Mouse (Mus musculus): ENCODE measurements around the gene Cherp. TPM values are rescaled to one million over a fixed set of nuclear protein-coding genes. Genes with fewer than 3 reads are reported as not detected.

Cherp gene
- 33.5 and 35.7 TPM in 2 replicates for polyA plus RNA-seq (2012; rRNA removed)

DNA sequence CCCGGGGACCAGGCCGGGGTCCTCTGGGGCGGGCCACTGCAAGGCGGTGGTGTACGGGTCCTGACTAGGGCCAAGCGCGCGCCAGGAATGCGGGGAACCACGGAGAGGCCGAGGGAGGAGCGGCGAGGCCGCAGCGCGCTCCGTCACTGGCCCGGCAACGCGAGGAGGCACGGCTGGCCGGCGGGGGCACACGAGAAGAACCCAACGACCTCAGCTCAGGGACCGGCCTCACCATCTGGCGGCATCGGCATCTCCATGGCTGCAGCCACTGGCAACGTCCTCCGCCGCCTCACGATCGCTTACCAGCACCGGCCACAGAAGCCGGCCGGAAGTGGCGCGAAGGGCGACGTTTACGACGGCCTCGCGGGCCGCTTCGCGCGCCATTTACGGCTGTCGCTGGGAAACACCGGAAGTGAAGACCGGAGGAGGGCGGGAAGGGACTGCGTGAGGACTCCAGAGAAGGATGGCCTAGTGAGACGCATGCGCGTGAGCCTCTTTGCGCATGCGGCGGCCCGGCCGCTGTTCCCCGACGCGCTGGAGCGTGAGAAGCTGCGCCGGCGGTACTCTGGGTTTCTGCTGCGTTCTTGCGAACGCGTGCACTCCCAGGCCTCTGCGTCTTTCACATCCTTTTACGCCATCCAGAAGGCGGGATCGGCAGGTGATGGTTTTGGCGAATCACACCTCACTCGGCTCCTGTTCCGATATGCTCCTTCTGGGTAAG lies at the start of gene Cherp:
Gene Cherp, minus strand, starts transcription at position 401 of the 721 bp plus-strand sequence.
- WGBS = under 1% methylated on average over 80 of the region's 80 CpGs
- Histone ChIP-seq H3K27me3 (replicated peaks; ENCODE audit: control insufficient read depth, insufficient read depth, low read length) (no peaks in the 10 kb centered on the region), H3K27ac (ENCODE audit: insufficient read depth, low read depth, low read length) (peak within 1 kb of the TSS; percentile 77), H3K36me3 (ENCODE audit: control insufficient read depth, insufficient read depth, low read length) (peaks cover under 1% of the 10 kb centered on the region; the same call in 1 of the 2 replicates), H3K4me3 (ENCODE audit: insufficient read depth, low read depth, low read length) (peak within 1 kb of the TSS; percentile 84), H3K4me1 (ENCODE audit: control insufficient read depth, insufficient read depth, low read length) (peaks cover 7% of the 10 kb centered on the region; the same call in 1 of the 2 replicates)
- TF ChIP-seq CTCF (conservative IDR thresholded peaks at IDR 0.05; ENCODE audit: insufficient read depth, insufficient read length, low read depth, low read length) = no peak
- TF ChIP-seq POLR2A (IDR thresholded peaks at IDR 0.05; ENCODE audit: low read depth, low read length) = peak; percentile 84
- DNase-seq = peak; percentile 99

DNA sequence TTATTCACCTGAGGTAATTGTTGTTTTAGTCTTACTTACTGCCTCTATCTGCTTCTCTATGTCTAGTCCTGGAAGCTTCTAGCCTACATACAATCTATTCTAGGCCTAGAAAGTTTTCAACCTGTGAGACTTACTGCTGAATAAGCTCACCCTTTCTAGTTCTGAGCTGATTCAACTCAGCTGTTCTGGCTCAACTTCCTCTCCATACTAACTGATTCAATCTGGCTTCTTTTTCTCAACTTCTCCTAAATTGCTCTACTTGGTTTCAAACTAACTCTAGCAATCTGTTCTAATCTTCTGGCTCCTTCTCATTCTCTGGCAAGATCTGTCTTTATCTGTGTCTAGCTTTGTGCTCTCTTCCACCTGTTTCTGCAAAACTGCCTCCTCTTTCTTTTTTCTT lies 46.9 kb upstream of the Cherp start:
- Histone ChIP-seq H3K4me1 (ENCODE audit: control insufficient read depth, insufficient read depth, low read length) (no peaks in the 10 kb centered on the region; the same call in 1 of the 2 replicates), H3K27me3 (replicated peaks; ENCODE audit: control insufficient read depth, insufficient read depth, low read length) (no peaks in the 10 kb centered on the region), H3K36me3 (ENCODE audit: control insufficient read depth, insufficient read depth, low read length) (no peaks in the 10 kb centered on the region), H3K27ac (ENCODE audit: insufficient read depth, low read depth, low read length) (no peak overlapping the region), H3K4me3 (ENCODE audit: insufficient read depth, low read depth, low read length) (no peak overlapping the region)
- TF ChIP-seq POLR2A (IDR thresholded peaks at IDR 0.05; ENCODE audit: low read depth, low read length) (no peak), CTCF (conservative IDR thresholded peaks at IDR 0.05; ENCODE audit: insufficient read depth, insufficient read length, low read depth, low read length) (no peak)
- DNase-seq = no peak

- Histone ChIP-seq H3K36me3 (ENCODE audit: control insufficient read depth, insufficient read depth, low read length) (no peaks in the 10 kb centered on the region), H3K27me3 (replicated peaks; ENCODE audit: control insufficient read depth, insufficient read depth, low read length) (no peaks in the 10 kb centered on the region), H3K4me1 (ENCODE audit: control insufficient read depth, insufficient read depth, low read length) (no peaks in the 10 kb centered on the region; the same call in 1 of the 2 replicates), H3K27ac (ENCODE audit: insufficient read depth, low read depth, low read length) (no peak overlapping the region), H3K4me3 (ENCODE audit: insufficient read depth, low read depth, low read length) (no peak overlapping the region)
- WGBS = 77% methylated on average over 7 of the region's 7 CpGs
- TF ChIP-seq POLR2A (IDR thresholded peaks at IDR 0.05; ENCODE audit: low read depth, low read length) (no peak), CTCF (conservative IDR thresholded peaks at IDR 0.05; ENCODE audit: insufficient read depth, insufficient read length, low read depth, low read length) (no peak)
- DNase-seq = no peak
Measured at GRCm38 (mm10) chr8:72517421-72517988, 42.5 kb upstream of the Cherp start.

- DNase-seq = no peak
- H3K4me3 ChIP-seq (ENCODE audit: insufficient read depth, low read depth, low read length) = no peak overlapping the region
- TF ChIP-seq POLR2A (IDR thresholded peaks at IDR 0.05; ENCODE audit: low read depth, low read length) (no peak), CTCF (conservative IDR thresholded peaks at IDR 0.05; ENCODE audit: insufficient read depth, insufficient read length, low read depth, low read length) (no peak)
- no peaks in the 10 kb centered on the region for H3K36me3 ChIP-seq (ENCODE audit: control insufficient read depth, insufficient read depth, low read length)
- WGBS = 78% methylated on average over 1 of the region's 1 CpGs
- peaks cover 4% of the 10 kb centered on the region; the same call in 1 of the 2 replicates for H3K4me1 ChIP-seq (ENCODE audit: control insufficient read depth, insufficient read depth, low read length)
- H3K27ac ChIP-seq (ENCODE audit: insufficient read depth, low read depth, low read length) = no peak overlapping the region
- no peaks in the 10 kb centered on the region for H3K27me3 ChIP-seq (replicated peaks; ENCODE audit: control insufficient read depth, insufficient read depth, low read length)
Measured at GRCm38 (mm10) chr8:72513158-72513557, 38.1 kb upstream of the Cherp start.

DNA sequence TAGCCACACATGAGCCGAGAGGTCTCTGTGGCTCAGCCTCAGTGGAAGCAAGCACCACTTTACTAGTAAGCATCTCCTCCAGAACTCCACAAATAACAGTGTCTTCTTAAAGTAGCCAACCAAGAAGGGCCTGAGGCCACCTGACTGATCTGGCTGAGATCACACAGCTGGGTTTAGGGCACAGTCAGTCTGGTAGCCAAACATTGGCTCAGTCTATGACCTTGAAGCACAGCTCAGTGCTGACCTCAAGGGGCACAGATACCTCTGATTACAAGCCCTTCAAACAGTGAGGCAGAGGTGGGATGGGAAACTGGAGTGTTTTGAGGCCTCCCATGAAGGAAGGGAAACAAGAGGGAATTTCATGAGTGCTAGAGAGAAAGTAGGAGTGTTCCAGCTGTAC lies 37.6 kb upstream of the Cherp start:
- H3K27ac ChIP-seq (ENCODE audit: insufficient read depth, low read depth, low read length) = no peak overlapping the region
- H3K27me3 ChIP-seq (replicated peaks; ENCODE audit: control insufficient read depth, insufficient read depth, low read length) = no peaks in the 10 kb centered on the region
- H3K4me1 ChIP-seq (ENCODE audit: control insufficient read depth, insufficient read depth, low read length) = peaks cover 4% of the 10 kb centered on the region; the same call in 1 of the 2 replicates
- TF ChIP-seq CTCF (conservative IDR thresholded peaks at IDR 0.05; ENCODE audit: insufficient read depth, insufficient read length, low read depth, low read length) (no peak), POLR2A (IDR thresholded peaks at IDR 0.05; ENCODE audit: low read depth, low read length) (no peak)
- no peaks in the 10 kb centered on the region for H3K36me3 ChIP-seq (ENCODE audit: control insufficient read depth, insufficient read depth, low read length)
- H3K4me3 ChIP-seq (ENCODE audit: insufficient read depth, low read depth, low read length) = no peak overlapping the region
- DNase-seq = no peak
- 75% methylated on average over 1 of the region's 1 CpGs for WGBS

DNA sequence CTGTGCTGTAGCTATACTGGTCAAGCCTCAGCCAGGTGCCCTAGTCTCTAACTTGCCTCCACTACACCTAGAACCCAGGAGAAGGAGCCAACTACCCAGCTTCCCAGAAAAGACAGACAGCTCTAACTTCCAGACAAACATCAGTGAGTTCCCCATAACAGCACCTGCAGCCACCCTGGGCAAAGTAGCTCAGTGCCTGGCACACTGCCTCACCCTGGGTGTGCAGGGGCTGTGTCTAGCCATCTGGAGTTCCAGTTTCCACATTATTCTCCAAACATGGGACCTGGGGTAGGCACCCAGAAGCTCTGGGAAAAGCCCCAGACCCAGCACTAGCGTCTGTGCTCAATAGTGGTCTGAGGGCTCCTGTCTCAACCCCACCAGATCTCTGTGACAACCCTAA lies 32.5 kb upstream of the Cherp start:
- H3K36me3 ChIP-seq (ENCODE audit: control insufficient read depth, insufficient read depth, low read length) = no peaks in the 10 kb centered on the region

DNA sequence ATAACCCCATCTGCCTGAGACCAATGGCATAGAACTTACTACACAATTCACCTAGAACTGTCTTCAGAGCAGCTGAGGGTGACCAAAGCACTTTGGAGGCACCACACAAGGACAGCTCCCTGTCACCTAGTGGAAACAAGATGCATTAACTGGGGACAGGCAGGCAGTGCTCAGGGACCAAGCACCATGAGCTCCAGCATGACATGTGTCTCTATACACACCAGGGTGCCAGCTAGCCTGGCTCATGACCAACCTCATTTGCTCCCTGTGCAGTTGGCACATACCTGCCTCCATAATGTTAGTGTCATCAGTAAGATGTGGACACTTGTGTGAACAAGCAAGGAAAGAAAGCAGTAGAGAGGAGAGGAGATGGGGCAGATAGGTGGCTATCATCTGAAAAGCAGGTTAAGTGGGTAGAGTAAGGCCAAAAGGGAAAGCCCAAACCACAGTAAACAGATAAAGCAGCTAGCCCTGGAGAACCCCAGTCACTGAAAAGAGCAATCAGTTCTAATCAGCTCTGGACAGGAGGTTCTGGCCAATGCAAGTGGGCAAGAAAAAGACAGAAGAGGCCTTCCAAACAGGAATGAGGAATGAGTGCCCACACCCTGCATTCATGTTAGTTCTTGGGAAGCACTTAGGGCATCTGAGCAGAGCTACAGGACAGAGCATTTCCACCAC lies 29.8 kb upstream of the Cherp start:
- Histone ChIP-seq H3K36me3 (ENCODE audit: control insufficient read depth, insufficient read depth, low read length) (no peaks in the 10 kb centered on the region), H3K4me1 (ENCODE audit: control insufficient read depth, insufficient read depth, low read length) (peaks cover 2% of the 10 kb centered on the region; the same call in 1 of the 2 replicates), H3K4me3 (ENCODE audit: insufficient read depth, low read depth, low read length) (no peak overlapping the region), H3K27ac (ENCODE audit: insufficient read depth, low read depth, low read length) (no peak overlapping the region), H3K27me3 (replicated peaks; ENCODE audit: control insufficient read depth, insufficient read depth, low read length) (no peaks in the 10 kb centered on the region)
- TF ChIP-seq CTCF (conservative IDR thresholded peaks at IDR 0.05; ENCODE audit: insufficient read depth, insufficient read length, low read depth, low read length) (no peak), POLR2A (IDR thresholded peaks at IDR 0.05; ENCODE audit: low read depth, low read length) (no peak)
- DNase-seq = no peak

More for the DNA sequence above, 32.5 kb upstream of the Cherp start:
- Histone ChIP-seq H3K4me1 (ENCODE audit: control insufficient read depth, insufficient read depth, low read length) (peaks cover 6% of the 10 kb centered on the region; the same call in 1 of the 2 replicates), H3K27me3 (replicated peaks; ENCODE audit: control insufficient read depth, insufficient read depth, low read length) (no peaks in the 10 kb centered on the region), H3K27ac (ENCODE audit: insufficient read depth, low read depth, low read length) (no peak overlapping the region), H3K4me3 (ENCODE audit: insufficient read depth, low read depth, low read length) (no peak overlapping the region)
- 84% methylated on average over 1 of the region's 1 CpGs for WGBS
- no peak for TF ChIP-seq CTCF (conservative IDR thresholded peaks at IDR 0.05; ENCODE audit: insufficient read depth, insufficient read length, low read depth, low read length)
- no peak for TF ChIP-seq POLR2A (IDR thresholded peaks at IDR 0.05; ENCODE audit: low read depth, low read length)
- DNase-seq = no peak

Data from kidney, adult 2 months (tissue).